Mouse (Mus musculus) erythroblast, embryonic 14.5 days (primary cell): ENCODE data around the gene Notum. TPM values are rescaled to one million over a fixed set of nuclear protein-coding genes. Genes with fewer than 3 reads are reported as not detected.
A peak's percentile ranks its signal among the peaks of the same experiment; 100 is the strongest.

Source experiments
- H3K27me3 ChIP-seq: 2 replicates; pipeline ENCODE4 v1.6.1; 2012; ENCODE audit warnings: inconsistent platforms; ENCODE audit not compliant: control insufficient read depth
- H3K36me3 ChIP-seq: 2 replicates; pipeline ENCODE4 v1.6.1; 2012; ENCODE audit warnings: mild to moderate bottlenecking, inconsistent platforms; ENCODE audit not compliant: control insufficient read depth
- H3K4me1 ChIP-seq: 2 replicates; pipeline ENCODE4 v1.6.1; 2012; ENCODE audit warnings: inconsistent platforms; ENCODE audit not compliant: control insufficient read depth
- H3K4me3 ChIP-seq: replicated peaks from 2 replicates; pipeline ENCODE3; 2012; ENCODE audit warnings: moderate library complexity, mild to moderate bottlenecking, inconsistent platforms
- H3K9me3 ChIP-seq: 2 replicates; pipeline ENCODE4 v1.6.1; 2012; ENCODE audit warnings: low read length, inconsistent platforms, mixed read lengths; ENCODE audit not compliant: control insufficient read depth
- GATA1 ChIP-seq: IDR thresholded peaks from 2 replicates; pipeline ENCODE4 v1.6.1; 2012; ENCODE audit warnings: low read length, inconsistent platforms, mixed read lengths
- TAL1 ChIP-seq: IDR thresholded peaks from 3 replicates; pipeline ENCODE4 v1.6.1; 2012; ENCODE audit warnings: low read length, inconsistent platforms, mixed read lengths
- polyA plus RNA-seq: library from polyadenylated mRNA; stranded (reverse); fragments of >175 nt; gene quantifications from 2 replicates; pipeline ENCODE4 v1.2.3, GENCODE M21; 2012

Notum gene
- polyA plus RNA-seq, 1 experiment = 0.02 TPM

DNA sequence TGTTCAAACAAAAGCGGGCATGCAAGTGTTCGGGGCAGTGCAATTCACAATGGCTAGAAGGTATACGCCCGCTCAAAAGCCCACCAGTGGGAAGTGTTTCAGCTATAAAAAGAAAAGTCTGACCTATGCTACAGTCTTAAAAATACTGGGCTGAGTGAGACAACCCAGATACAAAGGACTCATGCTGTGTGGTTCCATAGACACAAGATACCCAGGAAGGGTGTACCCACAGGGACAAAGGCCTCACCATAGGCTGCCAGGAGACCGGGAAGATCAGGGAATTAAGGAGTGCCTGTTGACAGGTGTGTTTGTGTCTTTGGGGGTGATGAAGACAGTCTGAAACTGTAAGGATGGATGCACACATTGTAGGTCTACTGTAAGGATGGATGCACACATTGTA lies 2.7 kb upstream of the Notum start:
- no peak for TF ChIP-seq TAL1
- no peak for TF ChIP-seq GATA1
- no peak overlapping the region for H3K4me3 ChIP-seq
- H3K36me3 ChIP-seq = no peaks in the 10 kb centered on the region
- H3K9me3 ChIP-seq = peaks cover 9% of the 10 kb centered on the region; the same call in 1 of the 2 replicates
- peaks cover 78% of the 10 kb centered on the region for H3K27me3 ChIP-seq
- H3K4me1 ChIP-seq = peaks cover 4% of the 10 kb centered on the region

GRCm38 (mm10) chr11:120662759-120663158 lies 1.8 kb upstream of the Notum start:
- Histone ChIP-seq H3K9me3 (peaks cover 9% of the 10 kb centered on the region; the same call in 1 of the 2 replicates), H3K4me3 (no peak overlapping the region), H3K27me3 (peaks cover 87% of the 10 kb centered on the region), H3K36me3 (no peaks in the 10 kb centered on the region), H3K4me1 (peaks cover 4% of the 10 kb centered on the region)
- no peak for TF ChIP-seq GATA1
- no peak for TF ChIP-seq TAL1

- peaks cover 9% of the 10 kb centered on the region; the same call in 1 of the 2 replicates for H3K9me3 ChIP-seq
- peaks cover 98% of the 10 kb centered on the region for H3K27me3 ChIP-seq
- no peaks in the 10 kb centered on the region for H3K36me3 ChIP-seq
- peaks cover 4% of the 10 kb centered on the region for H3K4me1 ChIP-seq
- TF ChIP-seq TAL1 (no peak), GATA1 (no peak)
- H3K4me3 ChIP-seq = no peak overlapping the region
Measured at GRCm38 (mm10) chr11:120660301-120661075, 487 bp downstream of the Notum start.

- peaks cover 2% of the 10 kb centered on the region for H3K4me1 ChIP-seq
- H3K36me3 ChIP-seq = no peaks in the 10 kb centered on the region
- H3K27me3 ChIP-seq = peaks cover 92% of the 10 kb centered on the region
- H3K9me3 ChIP-seq = peaks cover 9% of the 10 kb centered on the region; the same call in 1 of the 2 replicates
- TF ChIP-seq TAL1 (no peak), GATA1 (no peak)
- H3K4me3 ChIP-seq = no peak overlapping the region
Measured at GRCm38 (mm10) chr11:120659509-120660300, 1.3 kb downstream of the Notum start.

DNA sequence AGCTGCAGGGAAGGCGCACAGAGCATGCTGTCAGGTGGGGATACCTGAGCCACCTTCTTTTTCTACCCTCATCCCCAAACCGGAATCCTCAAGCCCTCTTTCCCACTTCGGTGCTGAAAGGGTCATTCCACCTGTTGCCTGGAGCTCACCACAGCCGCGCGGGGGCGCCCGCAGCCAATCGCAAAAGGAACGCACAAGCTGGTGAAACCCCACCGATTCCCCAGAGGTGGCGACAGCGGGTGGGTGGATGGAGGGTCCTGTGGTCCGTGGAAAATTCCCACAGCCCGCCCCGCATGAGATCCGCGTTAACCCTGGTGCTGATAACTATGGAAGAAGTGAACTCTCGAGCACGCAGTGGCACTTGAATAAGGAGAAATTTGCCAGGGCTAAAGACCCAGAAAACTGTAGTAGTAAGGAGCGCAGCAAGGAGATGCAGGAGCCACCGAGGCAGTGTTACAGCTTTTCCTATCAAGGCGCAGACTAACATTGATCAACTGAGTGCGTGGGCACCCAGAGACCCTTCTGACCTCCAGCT lies 2.0 kb downstream of the Notum start:
- H3K4me1 ChIP-seq = peaks cover 4% of the 10 kb centered on the region
- no peak overlapping the region for H3K4me3 ChIP-seq
- H3K27me3 ChIP-seq = peaks cover 91% of the 10 kb centered on the region
- TF ChIP-seq TAL1 = no peak
- TF ChIP-seq GATA1 = no peak
- no peaks in the 10 kb centered on the region for H3K36me3 ChIP-seq
- peaks cover 9% of the 10 kb centered on the region; the same call in 1 of the 2 replicates for H3K9me3 ChIP-seq

DNA sequence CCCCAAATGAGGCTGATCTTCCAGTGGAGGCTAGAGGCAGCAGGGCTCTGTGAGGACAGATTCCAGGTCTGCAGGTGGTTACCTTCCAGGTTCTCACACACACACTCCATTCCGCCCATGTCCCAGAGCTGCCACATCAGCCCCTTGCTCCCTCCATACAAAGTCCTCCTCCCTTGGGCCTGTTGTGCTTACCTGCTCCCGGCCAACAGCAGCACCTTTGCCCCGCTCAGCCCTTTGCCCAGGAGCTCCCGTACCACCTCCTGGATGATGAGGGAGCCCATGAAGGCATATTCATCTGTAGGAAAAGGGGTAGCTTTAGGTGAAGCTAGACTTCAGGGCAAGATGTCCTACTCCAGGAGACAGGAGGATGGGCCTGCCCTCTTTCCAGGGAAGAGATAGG lies 3.7 kb downstream of the Notum start:
- Histone ChIP-seq H3K36me3 (no peaks in the 10 kb centered on the region), H3K4me1 (peaks cover 4% of the 10 kb centered on the region), H3K9me3 (peaks cover 9% of the 10 kb centered on the region; the same call in 1 of the 2 replicates), H3K27me3 (peaks cover 76% of the 10 kb centered on the region), H3K4me3 (no peak overlapping the region)
- TF ChIP-seq TAL1 (no peak), GATA1 (no peak)

- H3K4me3 ChIP-seq = no peak overlapping the region
- peaks cover 2% of the 10 kb centered on the region; the same call in 1 of the 2 replicates for H3K9me3 ChIP-seq
- no peaks in the 10 kb centered on the region for H3K36me3 ChIP-seq
- peaks cover 2% of the 10 kb centered on the region; the same call in 1 of the 2 replicates for H3K4me1 ChIP-seq
- H3K27me3 ChIP-seq = peaks cover 62% of the 10 kb centered on the region
- TF ChIP-seq GATA1 (no peak), TAL1 (no peak)
Measured at GRCm38 (mm10) chr11:120654741-120655140, 6.2 kb downstream of the Notum start.

DNA sequence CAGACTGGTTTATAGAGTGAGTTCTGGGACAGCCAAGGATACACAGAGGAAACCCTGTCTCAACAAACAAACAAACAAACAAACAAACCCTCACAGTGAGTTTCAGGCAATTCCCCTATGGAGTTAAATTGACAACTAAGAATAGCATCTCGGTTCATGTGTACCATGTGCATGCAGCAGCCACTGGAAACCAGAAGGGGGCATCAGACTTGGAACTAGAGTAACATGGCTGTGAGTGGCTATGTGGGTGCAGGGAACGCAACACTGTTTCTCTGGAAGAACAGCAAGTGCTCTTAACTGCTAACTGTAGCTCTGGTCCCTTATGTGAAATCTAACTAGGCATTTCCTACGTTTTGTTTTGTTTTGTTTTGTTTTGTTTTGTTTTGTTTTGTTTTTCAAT lies 9.1 kb downstream of the Notum start:
- no peaks in the 10 kb centered on the region for H3K9me3 ChIP-seq
- TF ChIP-seq TAL1 (no peak), GATA1 (no peak)
- H3K27me3 ChIP-seq = peaks cover 54% of the 10 kb centered on the region
- no peaks in the 10 kb centered on the region for H3K36me3 ChIP-seq
- H3K4me1 ChIP-seq = peaks cover 8% of the 10 kb centered on the region
- no peak overlapping the region for H3K4me3 ChIP-seq

GRCm38 (mm10) chr11:120648001-120648476 lies 12.9 kb downstream of the Notum start, which contains the start of gene Myadml2:
Gene Myadml2, minus strand, starts transcription at chr11:120648158.
- H3K4me1 ChIP-seq = peaks cover 21% of the 10 kb centered on the region
- H3K27me3 ChIP-seq = peaks cover 46% of the 10 kb centered on the region
- H3K36me3 ChIP-seq = no peaks in the 10 kb centered on the region
- H3K4me3 ChIP-seq = peak within 1 kb of the TSS; percentile 27
- no peaks in the 10 kb centered on the region for H3K9me3 ChIP-seq
- TF ChIP-seq TAL1 (no peak), GATA1 (no peak)
